Mouse (Mus musculus) spleen, postnatal 10 days (tissue): ENCODE measurements around the gene Pla2r1.

ENCODE experiments used
- DNase-seq, 2 experiments: peaks; one replicate each; pipeline ENCODE4 v3.0.0; 2021 to 2022; ENCODE audit warnings: low spot score in 2 of 2

The Pla2r1 gene

GRCm38 (mm10) chr2:60552902-60553682 lies at the start of gene Pla2r1:
Gene Pla2r1, minus strand, starts transcription at chr2:60553308.
- DNase-seq: peak in 1 of 2 experiments; percentile 23

GRCm38 (mm10) chr2:60601326-60601725 lies 48.2 kb upstream of the Pla2r1 start:
- DNase-seq: no peak

GRCm38 (mm10) chr2:60600863-60601262 lies 47.8 kb upstream of the Pla2r1 start:
- DNase-seq: no peak

DNA sequence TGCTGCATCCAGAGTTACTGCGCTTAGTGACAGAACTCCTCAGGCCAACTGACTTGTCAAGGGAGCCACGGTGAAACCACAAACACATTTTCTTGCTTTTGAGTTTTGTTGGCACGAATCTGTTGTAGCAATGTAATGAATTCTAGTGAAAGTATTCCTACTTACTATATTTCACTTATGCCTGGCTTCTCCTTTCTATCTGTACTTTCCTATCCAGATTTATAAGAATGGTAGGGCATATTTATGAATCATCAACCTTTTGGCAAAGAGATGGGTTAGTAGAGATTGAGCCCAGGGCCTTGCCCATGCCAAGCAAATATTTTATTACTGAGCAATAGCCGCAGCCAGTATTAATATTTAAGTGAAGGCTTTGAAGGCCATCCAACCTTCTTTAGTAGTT lies 30.3 kb upstream of the Pla2r1 start:
- no peak for DNase-seq

DNA sequence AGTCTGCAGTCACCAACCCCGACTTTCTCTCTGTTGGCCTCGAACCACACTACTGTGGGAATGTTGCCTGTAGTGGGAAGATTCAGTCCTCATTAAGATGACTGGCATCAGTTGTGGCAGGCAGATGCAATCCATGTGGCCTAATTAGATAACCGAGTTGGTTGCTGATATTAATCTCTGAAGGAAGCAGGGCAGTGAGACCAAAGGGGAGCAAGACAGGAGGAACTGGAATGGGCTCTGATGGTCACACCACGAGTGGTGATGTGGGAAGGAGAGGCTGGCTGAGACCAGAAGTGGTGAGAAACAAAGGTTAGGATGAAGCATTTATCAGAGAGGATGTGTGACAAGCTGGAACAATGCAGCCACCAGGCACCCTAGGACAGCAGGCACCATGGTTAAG lies 1.5 kb upstream of the Pla2r1 start:
- DNase-seq: no peak

DNA sequence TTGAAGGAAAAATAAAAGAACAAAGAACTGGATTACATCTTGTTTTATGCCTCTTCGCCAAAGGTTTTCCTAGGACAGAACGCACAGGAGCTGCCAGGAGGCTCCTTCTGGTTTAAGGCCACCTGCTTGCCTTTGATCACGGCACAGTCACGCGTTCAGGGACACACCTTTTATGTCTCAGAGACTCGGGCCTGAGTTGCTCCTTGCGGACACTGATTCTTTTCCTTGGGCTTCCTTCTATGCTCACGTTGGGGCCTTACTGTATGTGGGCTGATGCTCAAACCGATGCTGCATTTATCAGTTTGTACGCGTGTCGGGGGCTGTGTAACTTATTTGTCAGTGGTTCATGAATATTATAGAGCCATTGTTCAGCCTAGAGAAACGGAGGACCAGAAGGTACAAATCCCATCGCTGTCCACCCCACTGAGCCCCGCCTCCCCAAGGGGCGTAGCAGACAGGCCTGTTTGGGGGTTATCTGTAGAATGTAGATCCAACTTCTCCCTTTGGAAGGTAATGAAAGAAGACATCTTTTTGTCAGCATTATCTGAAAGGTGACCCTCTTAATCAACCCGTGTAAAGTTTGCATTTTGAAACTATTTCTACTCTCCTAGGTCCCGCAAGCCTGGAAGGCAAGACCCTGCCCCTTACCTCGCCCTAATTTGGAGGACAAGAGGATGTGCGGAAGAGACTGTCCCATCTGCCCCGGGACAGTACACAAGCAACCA lies 769 bp downstream of the Pla2r1 start:
- no peak for DNase-seq

- no peak for DNase-seq
Observed at GRCm38 (mm10) chr2:60551673-60552072, 1.4 kb downstream of the Pla2r1 start.

GRCm38 (mm10) chr2:60550521-60550920 lies 2.6 kb downstream of the Pla2r1 start:
- DNase-seq: no peak

DNA sequence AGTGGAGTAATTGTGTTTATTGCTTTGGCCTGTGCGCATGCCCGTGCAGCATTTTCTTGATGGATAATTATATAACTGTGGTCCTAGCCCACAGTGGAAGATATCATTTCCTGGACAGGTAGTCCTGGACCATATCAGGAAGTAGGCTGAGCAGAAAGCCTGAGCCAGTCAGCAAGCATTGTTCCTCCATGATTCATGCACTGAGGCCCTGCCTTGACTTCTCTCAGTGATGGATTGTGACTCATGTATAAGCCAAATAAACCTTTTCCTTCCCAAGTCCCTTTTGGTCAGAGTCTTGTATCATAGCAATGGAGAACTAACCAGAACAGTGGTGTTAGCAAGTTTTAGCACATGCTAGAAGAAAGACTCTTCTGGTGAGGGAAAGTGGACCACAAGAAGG lies 3.3 kb downstream of the Pla2r1 start:
- no peak for DNase-seq

GRCm38 (mm10) chr2:60546082-60546481 lies 7.0 kb downstream of the Pla2r1 start:
- no peak for DNase-seq

DNA sequence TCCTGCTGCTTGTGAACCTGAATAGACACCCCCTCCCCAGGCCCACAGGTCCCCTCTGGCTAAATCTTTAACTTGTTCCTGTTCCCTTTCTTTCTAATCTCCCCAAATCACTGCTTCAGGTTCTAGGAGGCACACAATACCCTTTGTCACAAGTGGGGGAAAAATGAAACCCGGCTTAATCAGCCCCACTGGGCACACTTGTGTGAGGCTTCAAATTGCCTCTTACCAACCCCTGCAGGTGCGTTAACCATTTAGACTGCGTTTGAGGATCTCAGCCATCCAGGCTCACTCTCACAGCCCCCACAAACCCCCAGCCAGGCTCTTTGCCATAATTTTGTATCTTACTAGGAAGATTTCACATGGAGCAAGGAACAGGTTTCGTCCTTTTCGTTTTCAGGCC lies 9.1 kb downstream of the Pla2r1 start:
- DNase-seq: no peak

DNA sequence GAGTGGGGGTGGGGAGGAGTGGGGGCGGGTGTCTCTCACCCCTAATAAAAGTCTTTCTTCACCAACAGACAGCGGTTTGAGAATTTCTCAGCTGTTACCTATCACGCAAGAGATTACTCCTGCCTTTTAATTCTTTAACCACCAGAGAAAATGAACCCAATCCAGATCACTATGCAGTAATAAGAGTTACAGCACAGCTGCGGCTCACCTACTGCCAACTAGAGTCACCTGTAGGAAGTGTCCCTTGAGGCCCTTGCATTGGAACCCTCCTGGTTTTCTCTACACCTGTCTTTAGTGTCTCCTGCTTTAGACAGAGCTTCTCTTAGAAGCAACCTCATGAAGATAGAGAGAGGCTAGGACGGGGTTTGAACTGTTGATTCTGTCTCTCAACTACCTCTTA lies 11.4 kb downstream of the Pla2r1 start:
- no peak for DNase-seq

- no peak for DNase-seq
Observed at GRCm38 (mm10) chr2:60540346-60540745, 12.8 kb downstream of the Pla2r1 start.

DNA sequence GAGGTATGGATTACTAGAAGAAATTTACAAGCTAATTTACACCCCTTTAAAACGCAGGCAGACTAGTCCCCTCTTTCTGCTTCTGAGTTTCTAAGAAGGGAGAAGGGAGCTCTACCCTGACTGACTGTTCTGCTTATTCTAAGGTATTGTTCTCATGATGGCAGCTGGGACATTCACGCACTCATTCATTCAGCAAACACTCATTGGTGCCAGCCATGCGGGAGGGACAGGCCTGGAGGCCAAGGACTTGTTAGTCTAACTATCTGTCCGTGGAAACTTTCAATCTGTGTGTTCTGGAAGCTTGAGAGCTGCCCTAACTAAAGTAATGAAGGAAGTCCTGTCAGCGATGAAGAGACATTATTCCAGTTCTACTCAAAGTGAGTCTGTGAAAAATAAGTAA lies 14.4 kb downstream of the Pla2r1 start:
- no peak for DNase-seq

DNA sequence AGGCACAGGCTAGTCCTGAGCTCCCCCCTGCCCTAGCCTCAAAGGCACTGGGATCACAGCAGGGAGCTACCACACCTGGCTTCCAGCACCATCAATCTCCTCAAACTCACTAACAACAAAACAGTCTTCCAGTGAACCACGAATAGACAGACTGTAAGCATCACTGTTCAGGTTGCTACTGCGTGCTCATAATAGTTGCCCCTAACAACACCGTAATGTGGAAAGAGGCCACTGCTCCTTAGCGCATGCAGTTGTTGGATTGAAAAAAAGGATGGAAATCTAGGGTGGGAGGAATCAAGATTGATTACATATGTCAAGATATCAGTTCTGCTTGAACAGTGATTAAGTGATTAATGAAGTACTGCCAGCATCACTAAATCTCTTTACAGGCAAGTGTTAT lies 14.8 kb downstream of the Pla2r1 start:
- no peak for DNase-seq

GRCm38 (mm10) chr2:60534755-60535154 lies 18.4 kb downstream of the Pla2r1 start:
- DNase-seq: no peak

DNA sequence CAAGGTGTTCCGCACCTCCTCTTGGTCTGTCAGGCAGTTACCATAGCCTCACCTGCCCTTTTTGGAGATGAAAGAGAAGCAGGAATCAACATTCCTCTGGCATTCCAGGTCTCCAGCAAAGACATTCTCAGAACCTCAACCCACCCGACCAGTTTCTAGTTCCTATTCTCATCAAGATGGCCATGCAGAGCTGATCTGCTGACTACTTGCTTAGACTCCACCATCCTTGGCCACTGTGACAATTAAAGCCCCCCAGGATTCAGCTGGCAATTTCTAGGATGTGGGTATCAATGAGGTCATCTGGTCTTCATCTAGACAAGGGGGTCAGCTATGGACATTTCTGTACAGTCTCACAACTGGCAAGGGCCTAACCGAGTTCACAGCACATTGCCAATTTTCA lies 20.1 kb downstream of the Pla2r1 start:
- no peak for DNase-seq

- DNase-seq: no peak
Observed at GRCm38 (mm10) chr2:60532495-60532894, 20.6 kb downstream of the Pla2r1 start.

GRCm38 (mm10) chr2:60515817-60516216 lies 37.3 kb downstream of the Pla2r1 start:
- no peak for DNase-seq

DNA sequence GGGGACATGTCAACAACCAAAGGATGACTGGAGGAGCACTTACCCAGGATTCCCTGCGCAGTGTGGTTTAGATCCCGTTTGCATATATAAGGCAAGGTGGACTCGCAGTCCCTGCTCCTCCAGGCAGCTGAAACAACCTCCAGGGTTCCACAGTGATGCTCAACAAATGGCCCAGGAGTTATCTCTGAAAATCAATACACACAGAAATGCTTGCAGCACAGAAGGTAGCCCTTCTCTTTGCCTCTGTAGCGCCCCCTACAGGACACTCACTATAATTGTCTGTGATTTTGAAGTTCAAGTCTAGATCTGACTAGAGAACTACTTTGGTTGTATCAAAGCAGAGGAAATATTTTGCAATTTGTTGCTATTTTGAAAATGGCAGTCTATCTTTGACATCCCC lies 38.2 kb downstream of the Pla2r1 start:
- DNase-seq: no peak

DNA sequence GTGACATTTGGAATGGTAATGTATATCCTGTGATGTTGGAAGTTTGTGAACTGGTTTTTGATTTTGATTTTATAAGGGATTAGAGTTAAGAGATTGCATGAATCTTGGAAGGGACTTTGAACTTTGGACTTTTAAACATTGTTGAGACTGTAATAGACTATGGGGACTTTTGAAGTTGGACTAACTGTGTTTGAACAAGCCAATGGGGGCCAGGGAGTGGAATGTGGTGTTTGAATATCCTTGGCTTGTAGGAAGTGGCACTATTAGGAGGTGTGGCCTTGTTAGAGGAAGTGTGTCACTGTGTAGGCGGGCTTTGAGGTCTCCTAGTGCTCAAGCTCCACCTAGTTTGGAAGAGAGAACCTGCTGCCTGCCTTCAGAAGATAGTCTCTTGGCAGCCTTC lies 42.4 kb downstream of the Pla2r1 start:
- no peak for DNase-seq

- DNase-seq: no peak
Observed at GRCm38 (mm10) chr2:60505145-60505544, 48.0 kb downstream of the Pla2r1 start.

DNA sequence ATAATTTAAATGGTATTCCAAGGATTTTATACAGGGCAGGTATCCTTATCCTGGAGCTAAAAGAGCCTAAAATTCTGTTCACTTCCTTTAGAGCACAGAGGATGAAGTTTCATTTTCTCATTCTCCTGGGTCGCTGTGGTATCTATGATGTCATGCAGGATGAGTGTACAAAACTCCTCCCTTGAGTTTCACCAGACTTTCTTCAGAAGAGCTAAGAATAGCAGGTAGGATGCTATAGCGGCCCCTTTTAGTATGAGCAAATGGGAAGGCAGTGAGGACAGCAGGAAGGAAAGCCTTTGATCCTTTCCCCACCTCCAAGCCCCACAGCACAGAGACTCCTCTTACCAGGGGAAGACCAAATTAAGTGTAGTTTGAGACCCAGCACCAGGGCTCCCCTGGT lies 48.4 kb downstream of the Pla2r1 start:
- no peak for DNase-seq
